Mouse (Mus musculus) lung, adult 10 weeks (tissue): ENCODE data around the gene Srxn1. TPM values are rescaled to one million over a fixed set of nuclear protein-coding genes. Genes with fewer than 3 reads are reported as not detected.

Experiments
- polyA plus RNA-seq: library from polyadenylated mRNA; stranded (reverse); fragments of 350-450 nt; fragmentation: Illumina TruSeq; extraction: RNeasy Lipid Tissue Mini Kit (QIAGEN cat#74804); gene quantifications from one replicate; pipeline ENCODE4 v1.2.3, GENCODE M21; 2014; ENCODE audit warnings: low read depth, low replicate concordance; ENCODE audit not compliant: insufficient read depth

Gene Srxn1
- 13.4 TPM for polyA plus RNA-seq

DNA sequence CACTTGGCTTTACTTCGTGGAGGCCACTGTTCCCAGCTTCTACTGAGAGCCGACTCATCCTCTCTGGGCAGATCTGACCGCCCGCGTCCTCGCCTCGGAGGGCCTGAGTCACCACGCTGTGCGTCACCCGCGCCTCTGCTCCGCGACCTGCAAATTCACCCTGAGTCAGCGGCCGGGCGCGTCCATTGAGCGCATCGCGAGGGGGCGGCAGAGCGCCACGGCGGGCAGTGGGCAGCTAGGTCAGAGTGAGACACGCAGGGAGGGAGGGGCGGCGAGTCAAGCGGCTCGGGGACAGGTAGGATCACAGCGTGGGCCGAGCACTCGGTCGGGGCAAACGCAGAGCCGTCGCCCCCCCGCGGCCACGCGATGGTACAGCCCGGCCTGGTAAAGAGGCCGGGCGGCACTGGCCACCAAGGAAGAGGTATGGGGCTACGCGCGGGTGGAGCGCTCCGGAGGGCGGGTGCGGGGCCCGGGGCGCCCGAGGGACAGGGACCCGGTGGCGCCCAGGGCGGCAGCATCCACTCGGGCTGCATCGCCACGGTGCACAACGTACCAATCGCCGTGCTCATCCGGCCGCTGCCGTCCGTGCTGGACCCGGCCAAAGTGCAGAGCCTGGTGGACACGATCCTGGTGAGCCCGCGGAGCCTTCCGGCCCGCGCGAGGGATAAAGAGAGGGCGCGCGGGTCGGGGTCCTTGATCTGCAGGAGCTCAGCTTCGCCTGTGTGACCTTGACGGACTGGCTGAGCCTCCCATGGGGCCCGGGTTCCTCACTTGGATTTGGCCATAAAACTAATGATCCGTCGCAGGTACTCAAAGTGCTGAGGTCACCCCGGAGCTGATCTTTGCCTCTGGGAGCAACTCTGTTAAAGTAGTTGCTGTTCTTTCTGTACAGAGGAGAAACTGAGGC, at the start of gene Srxn1:
Gene Srxn1 (plus strand): TSS at position 199 of the 907 bp plus-strand sequence.

DNA sequence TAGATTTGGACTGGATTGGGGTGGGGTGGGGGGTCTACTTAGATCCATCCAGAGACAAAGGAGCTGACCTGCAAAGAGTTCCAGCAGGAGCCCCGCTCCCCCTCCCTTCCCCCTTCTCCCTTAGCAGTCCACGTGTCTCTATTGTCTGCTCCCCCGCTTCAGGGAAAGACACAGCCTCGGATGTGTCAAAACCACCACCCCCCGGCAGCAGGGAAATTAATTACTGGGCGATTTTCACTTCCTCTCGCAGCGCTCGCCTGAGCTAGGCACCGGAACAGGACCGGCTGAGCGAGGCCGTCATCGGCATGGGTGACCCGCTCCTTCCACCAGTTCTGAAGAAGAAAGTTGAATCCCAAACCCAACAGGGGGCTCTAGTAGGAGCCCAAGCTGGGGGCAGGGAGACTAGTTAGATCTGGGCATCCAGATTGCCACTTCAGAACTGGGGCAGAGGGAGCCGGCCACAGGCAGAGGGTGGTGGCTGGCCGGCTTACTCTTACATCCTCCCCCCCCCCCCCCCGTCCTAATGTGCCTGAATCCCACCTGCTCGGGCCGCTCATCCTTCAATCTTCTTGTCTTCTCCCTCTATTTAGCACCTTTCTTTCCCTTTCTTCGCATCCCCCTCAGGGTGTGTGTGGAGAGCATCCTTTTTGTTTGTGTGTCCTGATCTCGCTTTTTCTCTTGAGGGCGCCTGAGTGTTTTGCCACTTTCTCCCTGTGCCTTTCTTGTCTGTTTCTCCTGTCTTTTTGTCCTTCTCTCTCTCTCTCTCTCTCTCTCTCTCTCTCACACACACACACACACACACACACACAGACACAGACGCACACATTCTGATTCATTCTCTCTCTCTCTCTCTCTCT, 24.4 kb upstream of the Srxn1 start, which contains the start of gene Scrt2:
Gene Scrt2 (plus strand): TSS at position 845 of the 857 bp plus-strand sequence.

DNA sequence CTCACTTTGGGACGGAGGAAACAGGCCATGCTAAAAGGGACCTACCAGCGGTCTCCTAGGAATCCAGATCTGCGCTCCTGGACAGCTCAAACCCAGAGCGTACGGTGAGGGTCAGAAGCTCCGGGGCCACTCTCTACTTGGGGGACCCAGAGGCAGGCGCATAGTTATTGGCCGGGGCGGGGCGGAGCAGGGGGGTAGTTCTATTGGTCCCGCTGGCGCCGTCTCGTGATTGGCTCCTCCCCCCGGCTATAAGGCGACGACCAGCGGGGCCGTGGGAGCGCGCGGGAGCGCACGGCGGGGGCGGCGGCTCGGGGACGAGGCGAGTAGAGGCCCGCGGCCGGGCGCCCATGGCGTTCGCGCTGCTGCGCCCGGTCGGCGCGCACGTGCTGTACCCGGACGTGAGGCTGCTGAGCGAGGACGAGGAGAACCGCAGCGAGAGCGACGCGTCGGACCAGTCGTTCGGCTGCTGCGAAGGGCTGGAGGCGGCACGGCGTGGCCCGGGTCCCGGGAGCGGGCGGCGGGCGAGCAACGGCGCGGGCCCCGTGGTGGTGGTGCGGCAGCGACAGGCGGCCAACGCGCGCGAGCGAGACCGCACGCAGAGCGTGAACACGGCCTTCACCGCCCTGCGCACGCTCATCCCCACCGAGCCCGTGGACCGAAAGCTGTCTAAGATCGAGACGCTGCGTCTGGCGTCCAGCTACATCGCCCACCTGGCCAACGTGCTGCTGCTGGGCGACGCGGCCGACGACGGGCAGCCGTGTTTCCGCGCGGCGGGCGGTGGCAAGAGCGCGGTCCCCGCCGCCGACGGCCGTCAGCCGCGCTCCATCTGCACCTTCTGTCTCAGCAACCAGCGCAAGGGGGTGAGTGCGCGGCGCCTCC, 38.2 kb downstream of the Srxn1 start, which contains the start of gene Tcf15:
Gene Tcf15 (plus strand): TSS at position 283 of the 879 bp plus-strand sequence.

Other genes starting within 250 kb of the Srxn1 start
- 0.66 TPM for gene Angpt4, start 194.3 kb upstream of the Srxn1 start, polyA plus RNA-seq
- gene Fam110a, start 125.3 kb upstream of the Srxn1 start, polyA plus RNA-seq: 24.8 TPM
- gene Slc52a3, start 109.0 kb upstream of the Srxn1 start, polyA plus RNA-seq: 11.0 TPM
- not detected for gene Scrt2, start 24.0 kb upstream of the Srxn1 start, polyA plus RNA-seq
- 0.76 TPM for gene Tcf15, start 38.0 kb downstream of the Srxn1 start, polyA plus RNA-seq
- 36.7 TPM for gene Csnk2a1, start 121.3 kb downstream of the Srxn1 start, polyA plus RNA-seq
- 38.9 TPM for gene Tbc1d20, start 188.3 kb downstream of the Srxn1 start, polyA plus RNA-seq
- 61.4 TPM for gene Rbck1, start 227.1 kb downstream of the Srxn1 start, polyA plus RNA-seq
- 4.1 TPM for gene Trib3, start 238.5 kb downstream of the Srxn1 start, polyA plus RNA-seq